Mouse (Mus musculus) thymus, postnatal 25 days (tissue): ENCODE results near the gene Nckap5.
"Not testable (repeated sequence)": the region's sequence is repeated elsewhere in the genome, so short reads cannot be mapped to it uniquely, and the experiment has no call there.

Experiments
- DNase-seq: peaks from one replicate; pipeline ENCODE4 v3.0.0; 2022

Nckap5 gene

DNA sequence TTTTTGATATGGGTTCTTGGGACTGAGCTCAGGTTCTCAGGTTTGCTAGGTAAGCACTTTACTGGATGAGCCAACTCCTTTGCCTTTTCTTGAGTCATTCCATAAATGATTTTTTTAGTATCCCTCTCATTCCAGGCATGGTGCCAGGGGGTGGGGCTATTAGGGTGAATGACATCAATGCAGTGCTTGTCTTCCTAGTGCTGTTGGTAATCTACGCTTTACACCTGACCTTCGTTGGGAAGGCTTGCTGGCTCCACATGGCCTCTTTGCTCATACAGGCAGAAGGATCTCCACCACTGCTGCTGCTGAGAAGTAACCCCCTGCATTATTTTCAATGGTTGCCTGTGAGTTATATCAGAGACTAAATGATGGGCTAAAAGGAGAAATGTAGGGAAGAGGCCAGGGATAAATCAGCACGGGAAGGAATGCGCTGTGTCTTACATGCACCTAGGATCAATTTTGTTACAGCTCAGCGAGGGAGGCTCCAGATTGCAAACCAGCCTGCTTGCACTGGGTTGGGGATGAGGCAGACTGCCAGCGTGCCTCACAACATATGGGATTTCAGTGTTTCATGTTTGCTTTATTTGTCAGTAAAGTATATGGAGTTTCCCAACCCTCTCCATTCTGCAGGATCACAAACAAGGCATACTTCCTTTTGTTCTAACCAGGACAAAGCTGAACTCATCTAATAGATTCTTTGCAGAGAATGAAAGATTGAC, 676.9 kb downstream of the Nckap5 start:
- no peak for DNase-seq

DNA sequence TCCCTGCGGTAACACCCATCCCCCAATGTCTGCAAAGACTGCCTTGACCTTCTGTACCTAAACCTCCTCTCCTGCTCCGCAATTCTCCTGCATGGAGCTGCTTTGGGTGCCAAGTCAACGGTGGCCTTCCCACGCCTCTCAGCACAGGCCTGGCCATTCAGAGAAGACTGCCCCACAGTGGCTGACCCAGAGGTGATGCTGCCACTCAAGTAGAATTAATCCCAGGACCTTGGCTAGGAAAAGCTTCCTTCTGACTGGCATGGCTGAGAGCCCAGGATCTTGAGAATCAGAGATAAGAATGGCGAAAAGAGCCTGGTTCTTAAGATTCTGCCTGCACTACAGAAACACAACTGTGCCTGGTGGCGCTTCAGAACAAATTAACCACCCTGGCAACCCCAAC, 678.4 kb downstream of the Nckap5 start:
- DNase-seq = no peak

- DNase-seq = no peak
Observed at GRCm38 (mm10) chr1:126149966-126150365, 680.6 kb downstream of the Nckap5 start.

GRCm38 (mm10) chr1:126135717-126136116, 694.9 kb downstream of the Nckap5 start:
- no peak for DNase-seq

- DNase-seq = no peak
Observed at GRCm38 (mm10) chr1:126132316-126132715, 698.3 kb downstream of the Nckap5 start.

GRCm38 (mm10) chr1:126129129-126129528, 701.5 kb downstream of the Nckap5 start:
- no peak for DNase-seq

GRCm38 (mm10) chr1:126123111-126123510, 707.5 kb downstream of the Nckap5 start:
- no peak for DNase-seq

DNA sequence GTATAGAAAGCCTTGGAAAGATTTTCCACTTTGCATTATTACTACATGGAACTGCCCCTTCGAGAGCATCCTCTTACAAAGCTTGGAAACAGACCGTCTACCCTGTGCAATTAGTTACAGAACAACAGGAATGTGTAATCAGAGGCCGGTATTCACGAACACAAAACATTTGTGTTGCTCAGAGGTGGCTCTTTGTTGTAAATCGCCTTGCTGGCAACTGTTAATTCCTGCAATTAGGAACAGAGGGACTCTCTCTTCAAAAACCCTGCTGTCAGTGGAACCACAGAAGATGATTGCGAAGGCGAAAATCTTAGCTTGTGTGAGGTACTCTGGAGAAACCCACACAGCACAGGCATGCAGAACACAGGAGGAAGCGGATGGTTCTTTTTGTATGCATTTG, 710.1 kb downstream of the Nckap5 start:
- no peak for DNase-seq

- DNase-seq = no peak
Observed at GRCm38 (mm10) chr1:126116034-126116433, 714.6 kb downstream of the Nckap5 start.

DNA sequence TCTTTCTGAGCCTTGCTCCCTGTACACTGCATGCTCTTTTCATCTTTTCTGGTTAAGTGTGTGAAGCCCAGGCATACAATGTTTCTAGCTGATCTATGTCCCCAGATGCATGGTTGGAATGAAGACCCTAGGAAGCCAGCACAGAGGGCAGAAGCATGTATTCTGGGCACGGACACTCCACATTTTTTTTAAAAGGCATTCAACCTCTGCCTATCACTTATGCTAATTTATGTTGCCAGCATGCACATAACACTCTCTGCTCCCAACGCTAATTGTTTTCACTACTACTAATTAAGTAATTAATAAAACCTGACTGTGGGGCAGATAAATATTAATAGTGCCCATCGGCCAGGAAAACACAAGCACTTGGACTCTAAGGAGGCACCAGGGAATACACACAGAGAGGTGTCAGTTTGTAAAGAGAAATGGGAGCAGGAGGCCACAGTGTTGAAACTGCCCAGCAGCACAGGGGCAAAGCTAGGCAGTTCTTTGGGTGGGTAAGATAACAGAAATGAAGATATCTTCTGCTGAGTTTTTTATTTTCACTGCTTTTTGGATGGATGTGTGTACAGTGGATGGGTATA, 724.8 kb downstream of the Nckap5 start:
- DNase-seq = no peak

DNA sequence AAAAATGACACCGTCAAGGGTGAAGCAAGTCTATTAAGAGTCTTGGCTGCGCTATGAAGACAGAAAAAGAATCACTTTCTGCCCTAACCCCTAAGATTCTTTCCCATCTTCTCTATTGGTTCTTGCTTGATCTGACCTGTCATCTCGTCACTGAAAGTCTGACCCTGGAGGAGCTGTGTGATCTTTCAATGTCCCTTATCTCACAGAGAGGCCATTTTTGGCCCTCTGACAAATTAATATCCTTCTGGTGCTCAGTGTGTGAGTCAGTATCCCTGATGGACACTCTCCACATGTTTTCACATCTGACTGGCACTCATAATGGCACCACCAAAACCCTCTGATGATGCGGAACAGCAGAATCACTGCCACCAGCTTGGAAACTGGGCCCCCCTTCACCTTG, 736.3 kb downstream of the Nckap5 start:
- no peak for DNase-seq

- not testable (repeated sequence) for DNase-seq
Observed at GRCm38 (mm10) chr1:126091979-126092378, 738.6 kb downstream of the Nckap5 start.

- DNase-seq = no peak
Observed at GRCm38 (mm10) chr1:126087181-126087580, 743.4 kb downstream of the Nckap5 start.

- DNase-seq = no peak
Observed at GRCm38 (mm10) chr1:126076312-126076711, 754.3 kb downstream of the Nckap5 start.

DNA sequence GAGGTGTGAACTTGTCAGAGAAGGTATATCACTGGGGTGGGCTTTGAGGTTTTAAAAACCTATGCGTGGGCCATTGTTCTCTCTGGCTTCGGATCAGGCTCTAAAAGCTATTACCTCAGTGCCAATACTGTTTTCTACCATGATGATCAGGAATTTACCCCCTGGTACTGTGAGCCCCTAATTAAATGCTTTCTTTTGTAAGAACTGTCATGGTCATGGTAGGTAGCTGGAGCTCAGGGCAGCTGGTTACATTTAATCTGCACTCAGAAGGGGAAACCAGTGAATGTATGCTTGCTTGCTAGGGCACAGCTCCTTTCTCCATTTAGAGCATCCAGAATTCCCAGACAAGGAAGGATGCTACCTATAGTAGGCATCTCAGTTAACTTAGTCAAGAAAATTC, 759.7 kb downstream of the Nckap5 start:
- no peak for DNase-seq

DNA sequence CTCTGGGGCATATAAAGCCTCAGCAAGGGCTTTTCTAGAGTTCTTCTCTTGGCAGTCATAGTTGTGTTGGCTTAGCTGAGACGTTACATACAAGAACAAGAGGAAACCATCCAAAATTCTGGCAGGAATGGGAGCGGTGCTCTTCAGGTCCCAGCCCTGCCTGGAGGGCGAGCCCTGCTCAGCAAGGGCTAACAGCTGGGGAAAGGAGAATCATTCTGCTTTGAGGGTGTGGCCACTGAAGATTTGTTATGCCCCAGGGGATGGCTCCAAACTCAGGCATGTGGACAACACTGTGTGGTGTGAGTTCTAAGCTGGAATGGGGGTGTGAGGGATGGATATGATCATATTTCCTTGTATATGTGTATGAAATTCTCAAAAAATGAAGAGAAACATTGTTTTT, 779.1 kb downstream of the Nckap5 start:
- DNase-seq = no peak

DNA sequence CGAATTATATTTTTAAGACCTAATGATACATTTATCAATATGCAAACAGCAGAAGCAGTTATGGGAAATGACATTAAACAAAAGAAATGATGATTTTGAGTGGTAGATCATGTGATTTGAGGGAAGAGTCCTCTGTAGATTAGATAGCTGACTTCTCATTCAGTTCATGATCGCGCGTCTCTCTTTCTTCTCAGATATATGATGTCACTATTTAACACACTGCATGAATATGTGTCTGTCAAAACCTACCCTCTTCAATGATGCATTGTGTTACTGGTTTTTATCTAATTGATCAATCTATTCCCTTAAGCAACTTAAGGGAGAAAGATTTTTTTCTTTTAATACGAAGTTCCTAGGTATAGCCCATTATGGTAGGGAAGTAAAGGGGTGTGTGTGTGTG, 787.7 kb downstream of the Nckap5 start:
- no peak for DNase-seq

DNA sequence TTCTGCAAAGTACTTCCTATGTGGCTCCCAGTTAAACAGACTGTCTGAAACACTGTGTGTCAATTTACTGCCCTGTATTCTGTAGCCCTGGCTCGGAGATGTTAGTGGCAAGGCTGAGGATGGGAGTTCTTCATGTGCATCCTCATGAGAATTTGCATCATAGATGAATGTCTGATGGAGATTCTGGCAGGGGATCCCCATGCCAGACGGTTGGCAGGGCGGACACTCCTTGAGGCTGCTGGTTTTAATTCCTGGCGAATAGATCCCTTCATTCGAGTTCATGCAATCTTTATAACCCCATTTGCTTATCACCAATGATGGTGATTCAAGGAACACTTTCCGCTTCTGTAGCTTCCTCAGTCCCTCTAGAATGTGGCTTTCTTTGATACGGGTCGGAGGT, 803.1 kb downstream of the Nckap5 start:
- DNase-seq = no peak

- no peak for DNase-seq
Observed at GRCm38 (mm10) chr1:126024518-126024917, 806.1 kb downstream of the Nckap5 start.

DNA sequence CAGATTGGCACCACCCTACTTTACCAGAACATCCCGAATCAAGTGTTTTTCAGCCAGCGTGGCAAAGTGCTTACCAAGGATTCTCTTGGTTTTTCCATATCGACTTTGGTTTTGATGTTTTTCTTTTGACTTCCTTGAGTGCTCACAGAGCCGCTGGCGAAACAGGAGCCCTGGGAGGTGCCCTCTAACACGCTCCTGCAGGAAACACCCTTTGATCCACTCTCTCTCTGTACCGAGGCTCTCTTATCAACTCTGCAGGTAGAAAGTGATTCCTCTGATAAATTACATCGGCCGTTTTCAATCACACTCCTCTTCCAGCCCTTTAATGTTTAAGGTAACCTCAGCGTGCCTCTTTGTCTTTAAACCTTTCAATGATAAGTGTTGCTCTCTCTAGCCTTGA, 807.6 kb downstream of the Nckap5 start:
- no peak for DNase-seq

DNA sequence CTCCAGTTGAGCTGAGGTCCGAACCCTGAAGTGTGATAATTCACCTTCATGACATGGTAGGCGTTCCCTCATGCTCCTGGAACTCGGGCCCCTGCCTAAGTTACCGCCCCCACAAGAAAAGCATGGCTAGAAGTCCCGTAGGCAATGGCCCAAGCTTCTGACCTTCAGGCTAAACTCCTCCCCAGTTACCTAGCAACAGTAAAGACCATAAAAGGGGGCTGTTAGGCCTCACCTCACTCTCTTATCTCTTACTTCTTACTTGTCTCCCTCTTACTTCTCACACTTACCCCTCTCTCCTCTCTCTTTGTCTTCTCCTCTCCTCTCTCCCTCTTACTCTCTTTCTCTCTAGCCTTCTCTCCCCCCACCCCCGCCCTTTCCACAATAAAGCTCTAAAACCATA, 811.9 kb downstream of the Nckap5 start:
- DNase-seq = not testable (repeated sequence)

DNA sequence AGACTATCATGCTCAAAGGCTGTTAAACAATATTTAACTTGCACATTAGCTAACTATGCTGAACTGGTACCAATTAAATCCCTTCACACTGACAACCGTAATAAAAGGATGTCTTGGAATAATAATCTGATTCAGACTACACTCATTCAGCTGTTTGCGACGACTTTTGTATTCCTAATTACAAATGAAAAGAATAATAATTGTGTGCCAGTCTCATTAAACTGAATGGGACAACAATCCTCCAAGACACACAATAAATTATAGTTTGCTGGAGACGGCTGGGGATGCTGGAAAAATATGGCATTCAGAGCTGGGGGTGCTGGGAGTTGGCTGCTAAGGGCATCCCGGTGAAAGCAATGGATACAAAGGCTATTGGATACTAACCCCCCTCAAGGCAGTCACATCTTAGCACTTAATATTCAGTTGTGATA, 818.9 kb downstream of the Nckap5 start:
- DNase-seq = no peak

DNA sequence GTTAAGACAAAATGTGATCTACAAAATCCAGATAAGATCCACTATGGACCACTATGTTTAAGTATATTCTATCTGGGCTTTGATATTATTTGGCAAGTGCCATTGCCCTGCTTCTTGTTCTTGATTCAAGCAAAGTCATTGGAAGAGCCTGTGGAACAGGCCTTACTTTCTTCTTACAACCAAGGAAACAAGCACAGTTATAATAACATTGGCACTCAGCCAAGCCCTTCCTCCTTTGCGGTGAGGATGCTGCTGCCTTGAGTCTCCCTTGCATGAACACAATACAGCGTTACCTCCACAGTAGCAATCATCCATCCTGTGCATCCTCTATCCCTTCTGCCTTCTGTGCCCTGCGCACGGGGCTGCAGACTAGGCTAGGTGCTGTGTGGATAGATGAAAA, 823.0 kb downstream of the Nckap5 start:
- no peak for DNase-seq

- DNase-seq = no peak
Observed at GRCm38 (mm10) chr1:126005672-126006071, 824.9 kb downstream of the Nckap5 start.

DNA sequence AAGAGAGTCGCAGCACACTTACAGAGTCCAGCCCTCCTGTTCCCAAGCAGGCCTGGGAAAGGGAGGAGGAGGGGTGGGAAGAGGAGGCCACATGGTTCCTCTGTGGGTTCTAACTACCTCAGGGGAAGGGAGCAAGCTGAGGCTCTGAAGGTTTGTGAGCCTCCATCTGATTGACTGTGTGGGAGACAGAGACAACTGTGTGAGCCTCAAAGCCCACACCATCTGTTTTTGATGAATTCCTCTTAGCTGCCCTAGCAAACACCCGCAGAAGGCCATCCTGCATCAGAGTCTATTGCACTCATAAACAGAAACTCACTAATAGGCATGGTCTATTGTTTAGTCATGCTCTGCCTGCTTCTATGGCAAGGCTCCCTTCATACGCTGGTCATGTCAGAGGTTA, 834.1 kb downstream of the Nckap5 start:
- DNase-seq = no peak
